Mouse (Mus musculus) stomach, embryonic 14.5 days (tissue): ENCODE measurements around the gene Hmgcl. TPM values are rescaled to one million over a fixed set of nuclear protein-coding genes. Genes with fewer than 3 reads are reported as not detected.

Source experiments
- ATAC-seq: fragments of 200-750 bp; cut with Nextera tagmentation; 2 replicates; pipeline ENCODE4 v1.8.0; 2017; ENCODE audit warnings: low read depth, moderate TSS enrichment; ENCODE audit not compliant: insufficient number of reproducible peaks, insufficient read depth, low FRiP score
- H3K27ac ChIP-seq: fragments of 300-500 bp; sonication (generic); 2 replicates; pipeline ENCODE4 v1.5.1; 2014; ENCODE audit warnings: mild to moderate bottlenecking, low read length, moderate library complexity, mixed read lengths
- H3K27me3 ChIP-seq: fragments of 300-500 bp; sonication (generic); 2 replicates; pipeline ENCODE4 v1.6.1; 2014; ENCODE audit warnings: low read length, control low read depth, mixed read lengths; ENCODE audit not compliant: control insufficient read depth, insufficient read depth
- H3K36me3 ChIP-seq: fragments of 300-500 bp; sonication (generic); 2 replicates; pipeline ENCODE4 v1.6.1; 2014; ENCODE audit warnings: mild to moderate bottlenecking, control low read depth, low read length, moderate library complexity, mixed read lengths; ENCODE audit not compliant: control insufficient read depth, insufficient read depth
- H3K4me1 ChIP-seq: fragments of 300-500 bp; sonication (generic); 2 replicates; pipeline ENCODE4 v1.6.1; 2014; ENCODE audit warnings: low read length, control low read depth, mixed read lengths; ENCODE audit not compliant: control insufficient read depth, insufficient read depth
- H3K4me2 ChIP-seq: fragments of 300-500 bp; sonication (generic); replicated peaks from 2 replicates; pipeline ENCODE4 v1.6.1; 2014; ENCODE audit warnings: low read depth, low read length, control low read depth
- H3K4me3 ChIP-seq: fragments of 300-500 bp; sonication (generic); 2 replicates; pipeline ENCODE4 v1.5.1; 2014; ENCODE audit warnings: low read depth, low read length, control low read depth
- H3K9ac ChIP-seq: fragments of 300-500 bp; sonication (generic); replicated peaks from 2 replicates; pipeline ENCODE4 v1.6.1; 2014; ENCODE audit warnings: low read depth, mild to moderate bottlenecking, control low read depth, low read length, moderate library complexity, mixed read lengths
- H3K9me3 ChIP-seq: fragments of 300-500 bp; sonication (generic); 2 replicates; pipeline ENCODE4 v1.6.1; 2016; ENCODE audit warnings: low read depth, low read length, control low read depth; ENCODE audit not compliant: control insufficient read depth
- WGBS: fragments of 180-500 bp; shearing (Covaris S2); extraction: QIAGEN DNeasy Blood & Tissue Kit; methylation state at CpG from one replicate; pipeline ENCODE4 v1.1.7; 2014; 5-methylcytosine and 5-hydroxymethylcytosine counted together
- polyA plus RNA-seq: library from polyadenylated mRNA; unstranded; fragments of >200 nt; fragmentation: Nextera tagmentation; extraction: Ambion mirVana; gene quantifications from 2 replicates; pipeline ENCODE4 v1.2.1, GENCODE M21; 2014

Gene Hmgcl
- polyA plus RNA-seq, 1 experiment from 2014 or later, result 87.7 TPM

DNA sequence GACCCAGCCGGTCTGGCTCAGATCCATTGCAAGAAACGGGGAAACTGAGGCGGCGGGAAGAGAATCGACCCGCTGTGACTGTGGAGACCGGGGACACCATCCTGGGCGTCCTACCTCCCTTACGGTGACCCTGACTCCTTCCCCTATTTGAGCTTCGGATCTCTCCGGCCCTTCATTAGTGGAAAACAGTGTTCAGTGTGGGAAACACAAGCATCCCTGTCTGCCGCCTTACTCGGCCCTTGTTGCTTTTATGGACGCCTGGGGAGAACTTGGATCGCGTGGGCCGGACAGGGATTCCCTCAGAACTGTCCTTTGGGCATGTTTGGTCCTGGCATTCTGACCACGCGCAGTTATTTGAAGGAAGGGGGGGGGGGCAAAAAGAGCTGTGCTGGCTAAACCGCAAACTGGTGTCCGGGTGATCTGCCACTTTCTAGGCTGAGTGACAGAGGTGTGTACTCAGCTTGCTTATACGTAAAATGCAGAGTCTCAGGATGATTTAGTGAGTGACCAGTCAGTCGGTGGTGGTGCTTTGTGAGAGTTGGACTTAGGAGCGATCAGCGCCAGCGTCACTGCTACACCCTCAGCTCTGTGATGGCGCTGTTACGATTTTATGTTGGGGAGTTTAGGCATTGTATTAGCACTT, 532 bp downstream of the Hmgcl start:
- H3K36me3 ChIP-seq, result no peaks in the 10 kb centered on the region; the same call in none of the 2 replicates
- 1% methylated on average over 28 of the region's 28 CpGs for WGBS
- H3K4me1 ChIP-seq, result 0 out of 2 replicates have a peak, but pooled peaks cover 8% of the 10 kb centered on the region
- H3K27ac ChIP-seq, result peak overlapping the region; percentile 11; the same call in 1 of the 2 replicates
- peak overlapping the region; percentile 66 for H3K9ac ChIP-seq
- ATAC-seq, result no peak
- H3K9me3 ChIP-seq, result no peaks in the 10 kb centered on the region
- H3K4me2 ChIP-seq, result peak overlapping the region; percentile 79
- no peaks in the 10 kb centered on the region for H3K27me3 ChIP-seq
- H3K4me3 ChIP-seq, result peak overlapping the region; percentile 85

DNA sequence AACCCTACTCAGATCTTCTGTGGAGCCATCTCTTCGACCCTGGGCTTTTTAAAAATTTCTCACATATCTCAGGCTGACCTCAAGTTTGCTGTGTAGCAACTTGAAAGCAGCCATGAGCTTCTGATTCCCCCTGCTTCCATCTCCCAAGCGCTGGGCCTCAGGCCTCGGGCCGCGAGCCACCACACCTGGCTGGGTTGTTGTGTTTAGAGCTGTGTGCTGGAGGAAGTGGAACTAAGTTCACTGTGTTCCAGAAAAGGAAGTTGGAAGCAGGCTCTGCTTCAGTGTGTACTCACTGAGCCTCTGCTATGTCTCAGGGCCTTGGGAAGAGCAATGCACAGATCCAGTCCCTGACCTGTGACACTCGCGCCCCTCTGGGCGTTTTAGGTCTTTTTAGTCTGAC, 1.9 kb downstream of the Hmgcl start:
- H3K27ac ChIP-seq, result no peak overlapping the region
- peaks cover 7% of the 10 kb centered on the region for H3K36me3 ChIP-seq
- 0 out of 2 replicates have a peak, but pooled peaks cover 8% of the 10 kb centered on the region for H3K4me1 ChIP-seq
- H3K9ac ChIP-seq, result no peak overlapping the region
- H3K9me3 ChIP-seq, result no peaks in the 10 kb centered on the region
- no peaks in the 10 kb centered on the region for H3K27me3 ChIP-seq
- H3K4me2 ChIP-seq, result no peak overlapping the region
- WGBS, result 92% methylated on average over 8 of the region's 8 CpGs
- no peak overlapping the region for H3K4me3 ChIP-seq
- ATAC-seq, result no peak

DNA sequence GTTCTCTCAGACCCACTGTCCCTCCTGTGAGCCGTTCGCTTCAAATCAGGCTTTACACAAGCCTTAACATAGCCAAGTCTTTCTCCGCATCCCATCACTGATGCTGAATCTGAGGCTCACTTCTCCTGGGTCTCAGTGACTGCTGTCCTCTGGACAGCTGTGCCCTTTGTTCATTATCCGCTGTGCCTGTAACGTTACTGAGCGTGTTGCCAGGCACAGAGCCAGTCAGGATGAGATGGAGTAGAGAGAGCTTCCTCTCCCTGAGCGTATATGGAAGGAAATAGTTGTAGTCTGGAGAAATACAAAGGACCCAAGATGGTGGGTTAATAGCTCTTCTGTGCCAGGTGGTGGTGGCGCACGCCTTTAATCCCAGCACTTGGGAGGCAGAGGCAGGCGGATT, 3.2 kb downstream of the Hmgcl start:
- no peak overlapping the region for H3K27ac ChIP-seq
- H3K4me2 ChIP-seq, result no peak overlapping the region
- 0 out of 2 replicates have a peak, but pooled peaks cover 8% of the 10 kb centered on the region for H3K4me1 ChIP-seq
- WGBS, result 84% methylated on average over 10 of the region's 10 CpGs
- peaks cover 7% of the 10 kb centered on the region for H3K36me3 ChIP-seq
- no peak overlapping the region for H3K4me3 ChIP-seq
- no peak overlapping the region for H3K9ac ChIP-seq
- H3K27me3 ChIP-seq, result no peaks in the 10 kb centered on the region
- no peaks in the 10 kb centered on the region for H3K9me3 ChIP-seq
- ATAC-seq, result no peak

- H3K4me2 ChIP-seq, result no peak overlapping the region
- ATAC-seq, result no peak
- 0 out of 2 replicates have a peak, but pooled peaks cover 8% of the 10 kb centered on the region for H3K4me1 ChIP-seq
- no peaks in the 10 kb centered on the region for H3K9me3 ChIP-seq
- H3K36me3 ChIP-seq, result peaks cover 7% of the 10 kb centered on the region
- H3K27me3 ChIP-seq, result no peaks in the 10 kb centered on the region
- WGBS, result 46% methylated on average over 6 of the region's 6 CpGs
- H3K4me3 ChIP-seq, result no peak overlapping the region
- H3K9ac ChIP-seq, result no peak overlapping the region
- H3K27ac ChIP-seq, result no peak overlapping the region
Observed at GRCm38 (mm10) chr4:135949911-135950310, 3.7 kb downstream of the Hmgcl start.

DNA sequence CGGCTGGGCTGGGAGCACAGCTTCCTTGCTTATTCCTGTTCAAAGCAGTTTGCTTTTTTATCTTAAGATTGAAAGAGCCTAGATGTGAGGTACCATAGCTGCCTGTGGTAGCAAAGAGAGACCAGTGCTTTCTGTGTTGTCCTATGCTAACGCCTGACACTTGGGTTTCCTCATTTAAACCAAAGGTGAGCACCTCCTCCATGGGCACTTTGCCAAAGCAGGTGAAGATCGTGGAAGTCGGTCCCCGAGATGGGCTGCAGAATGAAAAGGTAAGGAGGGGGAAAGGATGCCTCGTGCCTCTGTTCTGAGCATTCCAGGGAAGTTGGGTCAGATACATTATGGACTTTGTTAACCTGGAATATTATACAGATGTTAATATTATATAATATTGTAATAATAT, 4.1 kb downstream of the Hmgcl start:
- 76% methylated on average over 6 of the region's 6 CpGs for WGBS
- H3K9me3 ChIP-seq, result no peaks in the 10 kb centered on the region
- 0 out of 2 replicates have a peak, but pooled peaks cover 8% of the 10 kb centered on the region for H3K4me1 ChIP-seq
- no peak for ATAC-seq
- H3K9ac ChIP-seq, result no peak overlapping the region
- H3K4me3 ChIP-seq, result no peak overlapping the region
- peaks cover 7% of the 10 kb centered on the region for H3K36me3 ChIP-seq
- no peak overlapping the region for H3K27ac ChIP-seq
- H3K27me3 ChIP-seq, result no peaks in the 10 kb centered on the region
- H3K4me2 ChIP-seq, result no peak overlapping the region

GRCm38 (mm10) chr4:135951505-135951904, 5.3 kb downstream of the Hmgcl start:
- WGBS, result 91% methylated on average over 3 of the region's 3 CpGs
- ATAC-seq, result no peak

GRCm38 (mm10) chr4:135953179-135953578, 6.9 kb downstream of the Hmgcl start:
- H3K9me3 ChIP-seq, result no peaks in the 10 kb centered on the region
- 71% methylated on average over 3 of the region's 3 CpGs for WGBS
- H3K36me3 ChIP-seq, result peaks cover 12% of the 10 kb centered on the region
- H3K4me3 ChIP-seq, result no peak overlapping the region
- 0 out of 2 replicates have a peak, but pooled peaks cover 3% of the 10 kb centered on the region for H3K4me1 ChIP-seq
- no peaks in the 10 kb centered on the region for H3K27me3 ChIP-seq
- no peak overlapping the region for H3K4me2 ChIP-seq
- H3K27ac ChIP-seq, result no peak overlapping the region
- ATAC-seq, result no peak
- no peak overlapping the region for H3K9ac ChIP-seq

More at GRCm38 (mm10) chr4:135951505-135951904, 5.3 kb downstream of the Hmgcl start:
- Histone ChIP-seq H3K4me2 (no peak overlapping the region), H3K27ac (no peak overlapping the region), H3K4me1 (0 out of 2 replicates have a peak, but pooled peaks cover 3% of the 10 kb centered on the region), H3K9ac (no peak overlapping the region), H3K27me3 (no peaks in the 10 kb centered on the region), H3K9me3 (no peaks in the 10 kb centered on the region), H3K4me3 (no peak overlapping the region), H3K36me3 (peaks cover 12% of the 10 kb centered on the region)

DNA sequence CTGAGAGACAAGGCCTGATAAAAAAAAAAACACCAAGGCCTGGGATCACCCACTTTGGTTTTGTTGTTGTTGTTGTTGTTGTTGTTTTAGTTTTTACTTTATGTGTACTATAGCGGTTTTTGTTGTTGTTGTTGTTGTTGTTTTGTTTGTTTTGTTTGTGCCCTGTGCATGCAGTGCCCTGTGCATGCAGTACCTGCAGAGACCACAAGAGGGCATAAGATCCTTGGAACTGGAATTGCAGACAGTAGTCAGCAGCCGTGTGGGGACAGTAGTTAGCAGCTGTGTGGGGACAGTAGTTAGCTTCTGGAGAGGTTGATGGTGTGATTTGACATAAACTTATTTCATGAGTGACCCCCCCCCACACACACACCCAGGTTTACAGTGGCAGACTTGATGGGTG, 8.0 kb downstream of the Hmgcl start:
- ATAC-seq, result no peak
- H3K4me3 ChIP-seq, result no peak overlapping the region
- H3K4me1 ChIP-seq, result 0 out of 2 replicates have a peak, but pooled peaks cover 3% of the 10 kb centered on the region
- no peak overlapping the region for H3K27ac ChIP-seq
- H3K27me3 ChIP-seq, result no peaks in the 10 kb centered on the region
- H3K4me2 ChIP-seq, result no peak overlapping the region
- no peaks in the 10 kb centered on the region for H3K9me3 ChIP-seq
- no peak overlapping the region for H3K9ac ChIP-seq
- WGBS, result 17% methylated on average over 2 of the region's 2 CpGs
- H3K36me3 ChIP-seq, result peaks cover 12% of the 10 kb centered on the region

GRCm38 (mm10) chr4:135955886-135956285, 9.6 kb downstream of the Hmgcl start:
- Histone ChIP-seq H3K4me1 (no peaks in the 10 kb centered on the region), H3K27me3 (no peaks in the 10 kb centered on the region), H3K36me3 (peaks cover 17% of the 10 kb centered on the region), H3K27ac (no peak overlapping the region), H3K9me3 (no peaks in the 10 kb centered on the region), H3K4me3 (no peak overlapping the region), H3K4me2 (no peak overlapping the region), H3K9ac (no peak overlapping the region)
- no peak for ATAC-seq
- WGBS, result 86% methylated on average over 9 of the region's 9 CpGs
